Mouse (Mus musculus) small intestine, adult 2 months (tissue): ENCODE measurements around the gene Aqp5.

Source experiments
- CTCF ChIP-seq: fragments of 200-500 bp; IDR thresholded peaks from 2 replicates; pipeline ENCODE4 v1.5.1; 2012; ENCODE audit warnings: low read depth, mild to moderate bottlenecking, control low read depth, inconsistent platforms, low read length, moderate library complexity, mixed read lengths; ENCODE audit not compliant: insufficient replicate concordance, insufficient read length; ENCODE audit errors: extremely low read depth
- POLR2A ChIP-seq: fragments of 200-500 bp; IDR thresholded peaks from 2 replicates; pipeline ENCODE4 v1.6.1; 2012; ENCODE audit warnings: low read depth, mild to moderate bottlenecking, control low read depth, inconsistent platforms, low read length, moderate library complexity

- TF ChIP-seq CTCF (no peak), POLR2A (no peak)
These were observed 17.0 kb downstream of the Aqp5 start for GRCm38 (mm10) chr15:99607388-99608113.
